In genomic region chr5:16838991-16839390, GRCm38 (mm10) we compare ENCODE assay signal across 29 mouse cellular contexts. TPM values are rescaled to one million over a fixed set of nuclear protein-coding genes. Genes with fewer than 3 reads are reported as not detected.
A peak's percentile ranks its signal among the peaks of the same experiment; 100 is the strongest.
DNase-seq lines count a peak whose midpoint lies in the region; TF ChIP-seq lines count a peak whose summit lies in the region.
"Had no signal": no experiment of that assay in that cellular context is flagged by ENCODE, and none has a peak within 500 bp of the region (broad histone marks: within the 10 kb centered on the region; RNA-seq: fewer than 3 reads in every experiment).

No protein-coding gene starts in this region.

- no peak overlapping the region for H3K4me3 ChIP-seq in ES-Bruce4 (ENCODE audit: low read depth, low read length)
- no peak overlapping the region for H3K4me3 ChIP-seq in ES-E14 (ENCODE audit: insufficient read depth in 1 of 2, low read depth in 1 of 2, low read length in 2 of 2, poor library complexity in 1 of 2, severe bottlenecking in 1 of 2)
- no peak overlapping the region for H3K4me3 ChIP-seq in embryonic fibroblast, embryonic 13.5 days (ENCODE audit: insufficient read depth, low read length)
- H3K4me3 ChIP-seq: embryonic facial prominence, embryonic 10.5 days; embryonic facial prominence, embryonic 12.5 days; erythroblast, embryonic 14.5 days; forebrain, embryonic 10.5 days; forebrain, embryonic 12.5 days had no signal

- H3K9ac ChIP-seq in ES-Bruce4 (ENCODE audit: low read depth, poor library complexity, severe bottlenecking): no peak overlapping the region
- H3K9ac ChIP-seq in ES-E14 (ENCODE audit: insufficient read depth, low read depth, low read length, poor library complexity, severe bottlenecking): no peak overlapping the region
- H3K9ac ChIP-seq: embryonic facial prominence, embryonic 12.5 days; forebrain, embryonic 12.5 days; forebrain, postnatal 0 days had no signal

- H3K27ac ChIP-seq in ES-Bruce4 (ENCODE audit: insufficient read depth, low read length) (peak overlapping the region; percentile 61), ES-E14 (ENCODE audit: insufficient read depth, low read depth, low read length, poor library complexity, severe bottlenecking) (no peak overlapping the region; the same call in 1 of the 2 replicates)
- H3K27ac ChIP-seq in embryonic fibroblast, embryonic 13.5 days (ENCODE audit: insufficient read depth, low read length): peak overlapping the region; percentile 57
- H3K27ac ChIP-seq: embryonic facial prominence, embryonic 10.5 days; embryonic facial prominence, embryonic 12.5 days; forebrain, embryonic 10.5 days; forebrain, embryonic 12.5 days had no signal

- in situ Hi-C loops in ES-E14 (cut with MboI; ENCODE audit: low sequenced_read_pairs in 2 of 2, unreplicated experiment in 2 of 2): no loop called here

- no peaks in the 10 kb centered on the region for H3K36me3 ChIP-seq in ES-Bruce4 (ENCODE audit: control insufficient read depth, insufficient read depth, low read length, poor library complexity, severe bottlenecking)
- no peaks in the 10 kb centered on the region for H3K36me3 ChIP-seq in ES-E14 (ENCODE audit: control insufficient read depth, insufficient read depth, low read length, poor library complexity, severe bottlenecking)
- H3K36me3 ChIP-seq: embryonic facial prominence, embryonic 10.5 days; embryonic facial prominence, embryonic 12.5 days; forebrain, embryonic 10.5 days; forebrain, embryonic 12.5 days had no signal

- no peak for TF ChIP-seq EP300 in ES-Bruce4 (IDR thresholded peaks at IDR 0.05; ENCODE audit: insufficient read depth, low read depth, low read length)

- H3K9me3 ChIP-seq in ES-Bruce4 (replicated peaks; ENCODE audit: control insufficient read depth, insufficient read depth, low read length, poor library complexity, severe bottlenecking) (no peaks in the 10 kb centered on the region), ES-E14 (ENCODE audit: control insufficient read depth, insufficient read depth, low read depth, low read length) (no peaks in the 10 kb centered on the region)
- H3K9me3 ChIP-seq: embryonic facial prominence, embryonic 10.5 days; embryonic facial prominence, embryonic 12.5 days; forebrain, embryonic 10.5 days; forebrain, embryonic 12.5 days had no signal

- DNase-seq in ES-E14 (ENCODE audit: low read depth, low spot score) (peak; percentile 47), WW6 (ENCODE audit: low read depth, low spot score) (peak; percentile 9)
- no peak for DNase-seq in urinary bladder, adult 18-20 months (ENCODE audit: low spot score in 2 of 2)
- DNase-seq in testis, postnatal 14 days (ENCODE audit: low spot score): no peak
- DNase-seq in gastrocnemius, postnatal 10 days: no peak
- DNase-seq: adrenal gland, adult 8-10 months; adrenal gland, postnatal 14 days; adrenal gland, postnatal 36 days; B cell, adult 2 months; cerebellum, adult 11-12 months; cerebellum, adult 2 months; cerebellum, adult 9-10 months; cerebellum, postnatal 10 days; cerebellum, postnatal 25 days; forebrain, postnatal 0 days had no signal

- H3K27me3 ChIP-seq in ES-Bruce4 (ENCODE audit: control insufficient read depth, insufficient read depth, low read length, poor library complexity, severe bottlenecking): no peaks in the 10 kb centered on the region
- H3K27me3 ChIP-seq: CH12.LX; embryonic facial prominence, embryonic 12.5 days; forebrain, embryonic 12.5 days had no signal

- TF ChIP-seq POLR2A in ES-Bruce4 (IDR thresholded peaks at IDR 0.05; ENCODE audit: insufficient read depth, low read length): no peak
- TF ChIP-seq POLR2A in embryonic fibroblast, embryonic 13.5 days (IDR thresholded peaks at IDR 0.05; ENCODE audit: low read depth, low read length): no peak

- no peak for TF ChIP-seq CTCF in ES-Bruce4 (IDR thresholded peaks at IDR 0.05; ENCODE audit: low read depth, low read length)
- TF ChIP-seq CTCF in embryonic fibroblast, embryonic 13.5 days (IDR thresholded peaks at IDR 0.05; ENCODE audit: borderline replicate concordance, insufficient read depth, low read length): no peak

- no peaks in the 10 kb centered on the region for H3K4me1 ChIP-seq in ES-Bruce4 (ENCODE audit: control insufficient read depth, insufficient read depth, low read length)
- peaks cover 0 to 3% of the 10 kb centered on the region in 2 experiments; a peak in 3 of 4 replicates for H3K4me1 ChIP-seq in ES-E14 (ENCODE audit: control insufficient read depth in 2 of 2, insufficient read depth in 2 of 2, low read length in 2 of 2, poor library complexity in 1 of 2)
- no peaks in the 10 kb centered on the region for H3K4me1 ChIP-seq in embryonic fibroblast, embryonic 13.5 days (ENCODE audit: control insufficient read depth, insufficient read depth, low read length)
- H3K4me1 ChIP-seq: embryonic facial prominence, embryonic 10.5 days; embryonic facial prominence, embryonic 12.5 days; forebrain, embryonic 10.5 days; forebrain, embryonic 12.5 days had no signal

TF ChIP-seq in ES-E14, 5 proteins besides CTCF, POLR2A, EP300 and RAD21:
- TF ChIP-seq CHD2 (IDR thresholded peaks at IDR 0.05; ENCODE audit: low read depth, low read length) (0 out of 2 replicates have a peak, but pooled peaks have one; percentile 37), ZNF384 (IDR thresholded peaks at IDR 0.05; ENCODE audit: low read depth, low read length) (no peak), HCFC1 (IDR thresholded peaks at IDR 0.05; ENCODE audit: borderline replicate concordance, insufficient read depth, low read length) (no peak), MAFK (IDR thresholded peaks at IDR 0.05; ENCODE audit: insufficient read depth, low read depth, low read length) (no peak), ZC3H11A (IDR thresholded peaks at IDR 0.05; ENCODE audit: borderline replicate concordance, low read depth, low read length) (no peak)

RNA-seq across cellular contexts. Expression of gene Gm28710, which starts 47.4 kb away (rescaled TPM):
- not detected in 2 replicates for polyA plus RNA-seq in ES-Bruce4 (2011; ENCODE audit: insufficient read depth, insufficient read length, low read depth, missing spikeins)
- not detected in 2 replicates for total RNA-seq in ES-E14 (2012; rRNA removed)
- polyA plus RNA-seq in embryonic fibroblast, embryonic 13.5 days (2011; ENCODE audit: insufficient read length, low read depth, missing spikeins): 0.33 TPM in 1 of 2 replicates, not detected in the other
- total RNA-seq in gastrocnemius, postnatal 10 days (2021): not detected
- total RNA-seq: adrenal gland, adult 18-20 months; adrenal gland, adult 8-10 months; adrenal gland, postnatal 14 days; adrenal gland, postnatal 36 days; CH12.LX; forebrain, postnatal 0 days; MEL had no signal
- polyA plus RNA-seq: activated CD4-positive, CD25-positive, alpha-beta regulatory T cell, adult 4 months; CD4-positive, CD25-positive, alpha-beta regulatory T cell, adult 4 months; cerebellum, adult 2 months; cortical plate, adult 2 months; embryonic facial prominence, embryonic 12.5 days; erythroblast, embryonic 14.5 days; forebrain, embryonic 12.5 days; forebrain, embryonic 14.5 days; forebrain, postnatal 0 days had no signal

Comparison
In these comparisons a context has a peak if more than half of its experiments do, and no peak if none do; other contexts are left out.
1. DNase-seq: peak in ES-E14 (single experiment) and WW6 (single experiment); none in urinary bladder, adult 18-20 months (0 of 2), testis, postnatal 14 days (single experiment) and gastrocnemius, postnatal 10 days (single experiment).